Mouse (Mus musculus) embryonic facial prominence, embryonic 11.5 days (tissue): ENCODE data around the gene Rad9b. TPM values are rescaled to one million over a fixed set of nuclear protein-coding genes. Genes with fewer than 3 reads are reported as not detected.
A peak's percentile ranks its signal among the peaks of the same experiment; 100 is the strongest.

Source experiments
- ATAC-seq: fragments of 200-750 bp; cut with Nextera tagmentation; replicated peaks from 2 replicates; pipeline ENCODE4 v1.8.0; 2017; ENCODE audit warnings: low read depth; ENCODE audit not compliant: insufficient number of reproducible peaks, low FRiP score, low TSS enrichment
- DNase-seq: peaks from one replicate; pipeline ENCODE4 v3.0.0-alpha.2; 2015; ENCODE audit warnings: low spot score
- H3K27ac ChIP-seq: fragments of 300-500 bp; sonication (generic); replicated peaks from 2 replicates; pipeline ENCODE4 v1.5.1; 2014; ENCODE audit warnings: mild to moderate bottlenecking, low read depth, low read length, control low read depth
- H3K27me3 ChIP-seq: fragments of 300-500 bp; sonication (generic); 2 replicates; pipeline ENCODE4 v1.6.1; 2014; ENCODE audit warnings: mild to moderate bottlenecking, low read length, moderate library complexity, mixed read lengths; ENCODE audit not compliant: control insufficient read depth, insufficient read depth
- H3K36me3 ChIP-seq: fragments of 300-500 bp; sonication (generic); replicated peaks from 2 replicates; pipeline ENCODE4 v1.6.1; 2014; ENCODE audit warnings: low read depth, mild to moderate bottlenecking, low read length, moderate library complexity, mixed read lengths; ENCODE audit not compliant: control insufficient read depth, insufficient read depth
- H3K4me1 ChIP-seq: fragments of 300-500 bp; sonication (generic); 2 replicates; pipeline ENCODE4 v1.6.1; 2014; ENCODE audit warnings: low read length, mixed read lengths; ENCODE audit not compliant: control insufficient read depth, insufficient read depth
- H3K4me2 ChIP-seq: fragments of 300-500 bp; sonication (generic); 2 replicates; pipeline ENCODE4 v1.6.1; 2014; ENCODE audit warnings: low read depth, mild to moderate bottlenecking, control low read depth, low read length, moderate library complexity
- H3K4me3 ChIP-seq: fragments of 300-500 bp; sonication (generic); 2 replicates; pipeline ENCODE4 v1.5.1; 2014; ENCODE audit warnings: low read depth, low read length, control low read depth
- H3K9ac ChIP-seq: fragments of 300-500 bp; sonication (generic); replicated peaks from 2 replicates; pipeline ENCODE4 v1.6.1; 2014; ENCODE audit warnings: mild to moderate bottlenecking, control low read depth, low read length
- H3K9me3 ChIP-seq: fragments of 300-500 bp; sonication (generic); replicated peaks from 2 replicates; pipeline ENCODE4 v1.6.1; 2016; ENCODE audit warnings: mild to moderate bottlenecking, low read length, inconsistent platforms, mixed read lengths; ENCODE audit not compliant: control insufficient read depth
- WGBS: fragments of 180-500 bp; shearing (Covaris S2); extraction: QIAGEN DNeasy Blood & Tissue Kit; methylation state at CpG from one replicate; pipeline ENCODE4 v1.1.7; 2014; 5-methylcytosine and 5-hydroxymethylcytosine counted together
- polyA plus RNA-seq: library from polyadenylated mRNA; unstranded; fragments of >200 nt; fragmentation: Nextera tagmentation; extraction: Ambion mirVana; gene quantifications from 2 replicates; pipeline ENCODE4 v1.2.1, GENCODE M21; 2014

Gene Rad9b
- polyA plus RNA-seq, 1 experiment from 2014 or later = 10.7 TPM

- no peaks in the 10 kb centered on the region for H3K9me3 ChIP-seq
- DNase-seq (no peak), ATAC-seq (no peak)
- no peaks in the 10 kb centered on the region for H3K27me3 ChIP-seq
- no peak overlapping the region for H3K4me2 ChIP-seq
- H3K36me3 ChIP-seq = no peaks in the 10 kb centered on the region
- no peaks in the 10 kb centered on the region for H3K4me1 ChIP-seq
- no peak overlapping the region for H3K27ac ChIP-seq
- H3K4me3 ChIP-seq = no peak overlapping the region
- WGBS = 86% methylated on average over 6 of the region's 6 CpGs
- no peak overlapping the region for H3K9ac ChIP-seq
These were observed 49.5 kb downstream of the Rad9b start for GRCm38 (mm10) chr5:122304541-122304940.

- no peak overlapping the region for H3K4me2 ChIP-seq
- DNase-seq (no peak), ATAC-seq (no peak)
- no peaks in the 10 kb centered on the region for H3K27me3 ChIP-seq
- no peak overlapping the region for H3K9ac ChIP-seq
- H3K4me3 ChIP-seq = no peak overlapping the region
- WGBS = 91% methylated on average over 7 of the region's 7 CpGs
- no peaks in the 10 kb centered on the region for H3K9me3 ChIP-seq
- H3K36me3 ChIP-seq = no peaks in the 10 kb centered on the region
- H3K4me1 ChIP-seq = no peaks in the 10 kb centered on the region
- no peak overlapping the region for H3K27ac ChIP-seq
These were observed 50.1 kb downstream of the Rad9b start for GRCm38 (mm10) chr5:122303937-122304336.

- Histone ChIP-seq H3K9me3 (no peaks in the 10 kb centered on the region), H3K27me3 (no peaks in the 10 kb centered on the region), H3K36me3 (no peaks in the 10 kb centered on the region), H3K4me2 (no peak overlapping the region), H3K4me1 (no peaks in the 10 kb centered on the region), H3K9ac (no peak overlapping the region), H3K27ac (no peak overlapping the region), H3K4me3 (no peak overlapping the region)
- DNase-seq (peak; percentile 33), ATAC-seq (no peak)
- WGBS = 65% methylated on average over 17 of the region's 17 CpGs
These were observed 51.0 kb downstream of the Rad9b start for GRCm38 (mm10) chr5:122302810-122303745.

GRCm38 (mm10) chr5:122300071-122300518 lies 53.9 kb downstream of the Rad9b start:
- no peaks in the 10 kb centered on the region for H3K36me3 ChIP-seq
- H3K9ac ChIP-seq = no peak overlapping the region
- H3K27ac ChIP-seq = no peak overlapping the region
- WGBS = 85% methylated on average over 6 of the region's 6 CpGs
- no peaks in the 10 kb centered on the region for H3K4me1 ChIP-seq
- DNase-seq (no peak), ATAC-seq (no peak)
- H3K4me2 ChIP-seq = no peak overlapping the region
- H3K4me3 ChIP-seq = no peak overlapping the region
- H3K9me3 ChIP-seq = no peaks in the 10 kb centered on the region
- no peaks in the 10 kb centered on the region for H3K27me3 ChIP-seq

GRCm38 (mm10) chr5:122295113-122295935 lies 58.7 kb downstream of the Rad9b start:
- no peak overlapping the region for H3K9ac ChIP-seq
- no peak overlapping the region for H3K4me2 ChIP-seq
- no peak overlapping the region for H3K27ac ChIP-seq
- 77% methylated on average over 14 of the region's 14 CpGs for WGBS
- ATAC-seq (no peak), DNase-seq (no peak)
- no peaks in the 10 kb centered on the region for H3K36me3 ChIP-seq
- H3K27me3 ChIP-seq = no peaks in the 10 kb centered on the region
- no peak overlapping the region for H3K4me3 ChIP-seq
- no peaks in the 10 kb centered on the region for H3K4me1 ChIP-seq
- H3K9me3 ChIP-seq = no peaks in the 10 kb centered on the region

- Histone ChIP-seq H3K36me3 (no peaks in the 10 kb centered on the region), H3K27me3 (no peaks in the 10 kb centered on the region), H3K9me3 (no peaks in the 10 kb centered on the region), H3K4me1 (no peaks in the 10 kb centered on the region), H3K4me2 (no peak overlapping the region), H3K27ac (no peak overlapping the region), H3K9ac (no peak overlapping the region), H3K4me3 (no peak overlapping the region)
- 73% methylated on average over 3 of the region's 3 CpGs for WGBS
- ATAC-seq = no peak
- DNase-seq = no peak
These were observed 59.8 kb downstream of the Rad9b start for GRCm38 (mm10) chr5:122294219-122294735.

- DNase-seq = no peak
- Histone ChIP-seq H3K27me3 (no peaks in the 10 kb centered on the region), H3K27ac (no peak overlapping the region), H3K4me2 (no peak overlapping the region), H3K4me1 (no peaks in the 10 kb centered on the region), H3K9me3 (no peaks in the 10 kb centered on the region), H3K36me3 (no peaks in the 10 kb centered on the region), H3K4me3 (no peak overlapping the region), H3K9ac (no peak overlapping the region)
- no peak for ATAC-seq
- 80% methylated on average over 6 of the region's 6 CpGs for WGBS
These were observed 60.9 kb downstream of the Rad9b start for GRCm38 (mm10) chr5:122293131-122293530.
